Mouse (Mus musculus) forebrain, embryonic 15.5 days (tissue): ENCODE data around the gene Synpo2. TPM values are rescaled to one million over a fixed set of nuclear protein-coding genes. Genes with fewer than 3 reads are reported as not detected.

ENCODE experiments used
- ATAC-seq: fragments of 200-750 bp; cut with Nextera tagmentation; replicated peaks from 2 replicates; pipeline ENCODE4 v1.8.0; 2017; ENCODE audit warnings: mild to moderate bottlenecking, moderate TSS enrichment, moderate library complexity
- H3K27ac ChIP-seq: fragments of 300-500 bp; sonication (generic); replicated peaks from 2 replicates; pipeline ENCODE4 v1.5.1; 2015; ENCODE audit warnings: mild to moderate bottlenecking, inconsistent platforms
- H3K27me3 ChIP-seq: fragments of 300-500 bp; sonication (generic); 2 replicates; pipeline ENCODE4 v1.6.1; 2015; ENCODE audit warnings: inconsistent platforms
- H3K36me3 ChIP-seq: fragments of 300-500 bp; sonication (generic); 2 replicates; pipeline ENCODE4 v1.6.1; 2015; ENCODE audit warnings: mild to moderate bottlenecking, inconsistent platforms
- H3K4me1 ChIP-seq: fragments of 300-500 bp; sonication (generic); 2 replicates; pipeline ENCODE4 v1.6.1; 2015; ENCODE audit warnings: inconsistent platforms
- H3K4me2 ChIP-seq: fragments of 300-500 bp; sonication (generic); replicated peaks from 2 replicates; pipeline ENCODE4 v1.6.1; 2015; ENCODE audit warnings: mild to moderate bottlenecking, inconsistent platforms
- H3K4me3 ChIP-seq: fragments of 300-500 bp; sonication (generic); 2 replicates; pipeline ENCODE4 v1.5.1; 2015; ENCODE audit warnings: mild to moderate bottlenecking, inconsistent platforms
- H3K9ac ChIP-seq: fragments of 300-500 bp; sonication (generic); replicated peaks from 2 replicates; pipeline ENCODE4 v1.6.1; 2015; ENCODE audit warnings: mild to moderate bottlenecking, inconsistent platforms
- H3K9me3 ChIP-seq: fragments of 300-500 bp; sonication (generic); 2 replicates; pipeline ENCODE4 v1.6.1; 2016; ENCODE audit warnings: inconsistent platforms
- WGBS: fragments of 180-500 bp; shearing (Covaris S2); methylation state at CpG from one replicate; pipeline ENCODE4 v1.1.7; 2015; ENCODE audit warnings: mixed read lengths; 5-methylcytosine and 5-hydroxymethylcytosine counted together
- polyA plus RNA-seq: library from polyadenylated mRNA; unstranded; fragments of >200 nt; fragmentation: Nextera tagmentation; extraction: Ambion mirVana; gene quantifications from 2 replicates; pipeline ENCODE4 v1.2.1, GENCODE M21; 2015

Gene Synpo2
- polyA plus RNA-seq, 1 experiment from 2014 or later = 1.7 TPM

- no peak overlapping the region for H3K27ac ChIP-seq
- 79% methylated on average over 19 of the region's 19 CpGs for WGBS
- no peak overlapping the region for H3K4me2 ChIP-seq
- no peak overlapping the region for H3K9ac ChIP-seq
- H3K9me3 ChIP-seq = no peaks in the 10 kb centered on the region
- ATAC-seq = no peak
- H3K4me1 ChIP-seq = no peaks in the 10 kb centered on the region
- H3K4me3 ChIP-seq = no peak overlapping the region
- no peaks in the 10 kb centered on the region for H3K27me3 ChIP-seq
- H3K36me3 ChIP-seq = no peaks in the 10 kb centered on the region
Measured at GRCm38 (mm10) chr3:123176366-123177334, 59.3 kb downstream of the Synpo2 start.

- H3K27ac ChIP-seq = no peak overlapping the region
- no peak overlapping the region for H3K4me3 ChIP-seq
- H3K4me1 ChIP-seq = no peaks in the 10 kb centered on the region
- no peak overlapping the region for H3K9ac ChIP-seq
- H3K36me3 ChIP-seq = no peaks in the 10 kb centered on the region
- 94% methylated on average over 7 of the region's 7 CpGs for WGBS
- no peak overlapping the region for H3K4me2 ChIP-seq
- ATAC-seq = no peak
- no peaks in the 10 kb centered on the region for H3K9me3 ChIP-seq
- H3K27me3 ChIP-seq = no peaks in the 10 kb centered on the region
Measured at GRCm38 (mm10) chr3:123175142-123175541, 60.8 kb downstream of the Synpo2 start.

- ATAC-seq = no peak
- Histone ChIP-seq H3K9ac (no peak overlapping the region), H3K4me3 (no peak overlapping the region), H3K27me3 (no peaks in the 10 kb centered on the region), H3K27ac (no peak overlapping the region), H3K4me1 (no peaks in the 10 kb centered on the region), H3K36me3 (no peaks in the 10 kb centered on the region), H3K4me2 (no peak overlapping the region), H3K9me3 (no peaks in the 10 kb centered on the region)
- 92% methylated on average over 8 of the region's 8 CpGs for WGBS
Measured at GRCm38 (mm10) chr3:123174379-123174697, 61.6 kb downstream of the Synpo2 start.

- no peaks in the 10 kb centered on the region for H3K27me3 ChIP-seq
- H3K36me3 ChIP-seq = no peaks in the 10 kb centered on the region
- H3K9me3 ChIP-seq = no peaks in the 10 kb centered on the region
- ATAC-seq = no peak
- H3K4me2 ChIP-seq = no peak overlapping the region
- 89% methylated on average over 21 of the region's 21 CpGs for WGBS
- H3K4me1 ChIP-seq = no peaks in the 10 kb centered on the region
- no peak overlapping the region for H3K27ac ChIP-seq
- no peak overlapping the region for H3K4me3 ChIP-seq
- no peak overlapping the region for H3K9ac ChIP-seq
Measured at GRCm38 (mm10) chr3:123173553-123174378, 62.2 kb downstream of the Synpo2 start.

- ATAC-seq = no peak
- H3K27me3 ChIP-seq = no peaks in the 10 kb centered on the region
- H3K9ac ChIP-seq = no peak overlapping the region
- 85% methylated on average over 5 of the region's 5 CpGs for WGBS
- no peaks in the 10 kb centered on the region for H3K4me1 ChIP-seq
- H3K27ac ChIP-seq = no peak overlapping the region
- no peaks in the 10 kb centered on the region for H3K36me3 ChIP-seq
- H3K4me3 ChIP-seq = no peak overlapping the region
- no peak overlapping the region for H3K4me2 ChIP-seq
- H3K9me3 ChIP-seq = no peaks in the 10 kb centered on the region
Measured at GRCm38 (mm10) chr3:123172151-123172550, 63.8 kb downstream of the Synpo2 start.

- H3K36me3 ChIP-seq = no peaks in the 10 kb centered on the region
- H3K4me3 ChIP-seq = no peak overlapping the region
- ATAC-seq = no peak
- H3K27ac ChIP-seq = no peak overlapping the region
- H3K27me3 ChIP-seq = no peaks in the 10 kb centered on the region
- WGBS = 74% methylated on average over 4 of the region's 4 CpGs
- no peaks in the 10 kb centered on the region for H3K9me3 ChIP-seq
- H3K4me1 ChIP-seq = no peaks in the 10 kb centered on the region
- H3K4me2 ChIP-seq = no peak overlapping the region
- H3K9ac ChIP-seq = no peak overlapping the region
Measured at GRCm38 (mm10) chr3:123169398-123169797, 66.6 kb downstream of the Synpo2 start.

- H3K27me3 ChIP-seq = no peaks in the 10 kb centered on the region
- no peak overlapping the region for H3K4me3 ChIP-seq
- H3K4me2 ChIP-seq = no peak overlapping the region
- 7% methylated on average over 5 of the region's 5 CpGs for WGBS
- no peaks in the 10 kb centered on the region for H3K4me1 ChIP-seq
- no peak overlapping the region for H3K9ac ChIP-seq
- ATAC-seq = peak; percentile 39; the same call in 1 of the 2 replicates
- no peak overlapping the region for H3K27ac ChIP-seq
- no peaks in the 10 kb centered on the region for H3K36me3 ChIP-seq
- H3K9me3 ChIP-seq = no peaks in the 10 kb centered on the region
Measured at GRCm38 (mm10) chr3:123168815-123169214, 67.1 kb downstream of the Synpo2 start.

- no peak for ATAC-seq
- Histone ChIP-seq H3K9me3 (no peaks in the 10 kb centered on the region), H3K4me1 (no peaks in the 10 kb centered on the region), H3K4me3 (no peak overlapping the region), H3K27ac (no peak overlapping the region), H3K9ac (no peak overlapping the region), H3K36me3 (no peaks in the 10 kb centered on the region), H3K4me2 (no peak overlapping the region), H3K27me3 (no peaks in the 10 kb centered on the region)
- WGBS = 59% methylated on average over 5 of the region's 5 CpGs
Measured at GRCm38 (mm10) chr3:123166450-123166849, 69.5 kb downstream of the Synpo2 start.

- no peaks in the 10 kb centered on the region for H3K4me1 ChIP-seq
- WGBS = 79% methylated on average over 1 of the region's 1 CpGs
Measured at GRCm38 (mm10) chr3:123164183-123164582, 71.8 kb downstream of the Synpo2 start.

GRCm38 (mm10) chr3:123163192-123163523 lies 72.8 kb downstream of the Synpo2 start:
- H3K36me3 ChIP-seq = no peaks in the 10 kb centered on the region
- 56% methylated on average over 4 of the region's 4 CpGs for WGBS
- no peaks in the 10 kb centered on the region for H3K4me1 ChIP-seq
- H3K27ac ChIP-seq = no peak overlapping the region
- H3K9ac ChIP-seq = no peak overlapping the region
- H3K27me3 ChIP-seq = no peaks in the 10 kb centered on the region
- no peak for ATAC-seq
- H3K4me2 ChIP-seq = no peak overlapping the region
- no peak overlapping the region for H3K4me3 ChIP-seq
- no peaks in the 10 kb centered on the region for H3K9me3 ChIP-seq

More at GRCm38 (mm10) chr3:123164183-123164582, 71.8 kb downstream of the Synpo2 start:
- Histone ChIP-seq H3K9ac (no peak overlapping the region), H3K4me3 (no peak overlapping the region), H3K4me2 (no peak overlapping the region), H3K27ac (no peak overlapping the region), H3K36me3 (no peaks in the 10 kb centered on the region), H3K27me3 (no peaks in the 10 kb centered on the region), H3K9me3 (no peaks in the 10 kb centered on the region)
- ATAC-seq = no peak

GRCm38 (mm10) chr3:123162289-123163191 lies 73.4 kb downstream of the Synpo2 start:
- H3K27me3 ChIP-seq = no peaks in the 10 kb centered on the region
- 52% methylated on average over 6 of the region's 6 CpGs for WGBS
- no peak overlapping the region for H3K4me3 ChIP-seq
- no peak for ATAC-seq
- H3K9me3 ChIP-seq = no peaks in the 10 kb centered on the region
- H3K36me3 ChIP-seq = no peaks in the 10 kb centered on the region
- no peak overlapping the region for H3K9ac ChIP-seq
- no peaks in the 10 kb centered on the region for H3K4me1 ChIP-seq
- no peak overlapping the region for H3K27ac ChIP-seq
- no peak overlapping the region for H3K4me2 ChIP-seq
